Mouse (Mus musculus) heart, adult 2 months (tissue): ENCODE results near the gene Ccdc58. TPM values are rescaled to one million over a fixed set of nuclear protein-coding genes. Genes with fewer than 3 reads are reported as not detected.
"Not testable (repeated sequence)": the region's sequence is repeated elsewhere in the genome, so short reads cannot be mapped to it uniquely, and the experiment has no call there.

Experiments used
- DNase-seq, 2 experiments: peaks; one replicate each; pipeline ENCODE4 v3.0.0; 2021
- H3K27ac ChIP-seq: fragments of 200-600 bp; 2 replicates; pipeline ENCODE4 v1.8.1; 2022
- H3K27me3 ChIP-seq: fragments of 200-500 bp; 2 replicates; pipeline ENCODE4 v1.6.1; 2012; ENCODE audit warnings: mild to moderate bottlenecking, low read length, inconsistent platforms, mixed read lengths; ENCODE audit not compliant: control insufficient read depth, insufficient read depth
- H3K36me3 ChIP-seq: fragments of 200-500 bp; 2 replicates; pipeline ENCODE4 v1.6.1; 2012; ENCODE audit warnings: low read length, inconsistent platforms; ENCODE audit not compliant: control insufficient read depth, insufficient read depth
- H3K4me1 ChIP-seq: fragments of 200-500 bp; 2 replicates; pipeline ENCODE4 v1.6.1; 2011; ENCODE audit warnings: low read length; ENCODE audit not compliant: control insufficient read depth, insufficient read depth
- H3K4me3 ChIP-seq: fragments of 200-600 bp; 2 replicates; pipeline ENCODE4 v1.8.1; 2022
- H3K79me2 ChIP-seq: fragments of 200-500 bp; replicated peaks from 2 replicates; pipeline ENCODE4 v1.6.1; 2012; ENCODE audit warnings: mild to moderate bottlenecking, inconsistent platforms, low read length, moderate library complexity, mixed read lengths; ENCODE audit not compliant: control insufficient read depth, insufficient read depth
- H3K9ac ChIP-seq: fragments of 200-500 bp; 2 replicates; pipeline ENCODE4 v1.6.1; 2012; ENCODE audit warnings: low read depth, mild to moderate bottlenecking, control low read depth, inconsistent platforms, low read length, mixed read lengths
- CTCF ChIP-seq: fragments of 200-600 bp; IDR thresholded peaks from 2 replicates; pipeline ENCODE4 v1.8.1; 2022; ENCODE audit warnings: antibody characterized with exemption, mild to moderate bottlenecking, moderate library complexity
- EP300 ChIP-seq: fragments of 200-500 bp; IDR thresholded peaks from 2 replicates; pipeline ENCODE4 v1.6.1; 2011; ENCODE audit warnings: low read depth, low read length, control low read depth; ENCODE audit not compliant: insufficient read depth
- POLR2A ChIP-seq: fragments of 200-500 bp; IDR thresholded peaks from 2 replicates; pipeline ENCODE4 v1.6.1; 2011; ENCODE audit warnings: mild to moderate bottlenecking, low read depth, low read length, control low read depth; ENCODE audit not compliant: insufficient read depth
- WGBS: fragments of 180-500 bp; shearing (Covaris S2); methylation state at CpG from one replicate; pipeline ENCODE4 v1.1.7; 2018; 5-methylcytosine and 5-hydroxymethylcytosine counted together
- intact Hi-C: fragments of 180-260 bp; cut with DNase I; formaldehyde crosslinking; loops from one replicate; pipeline ENCODE4 v1.15.1; 2025
- polyA plus RNA-seq: library from polyadenylated mRNA; depleted of rRNA; stranded (reverse); fragments of >200 nt; gene quantifications from 2 replicates; pipeline ENCODE4 v1.2.3, GENCODE M21; 2012
- total RNA-seq, 2 experiments: library from RNA; stranded (reverse); gene quantifications; 2 replicates each; pipeline ENCODE4 v1.2.3; 2021

Gene Ccdc58
- total and polyA plus RNA-seq, 3 experiments, result 14.0 to 33.3 (median 31.1) TPM

DNA sequence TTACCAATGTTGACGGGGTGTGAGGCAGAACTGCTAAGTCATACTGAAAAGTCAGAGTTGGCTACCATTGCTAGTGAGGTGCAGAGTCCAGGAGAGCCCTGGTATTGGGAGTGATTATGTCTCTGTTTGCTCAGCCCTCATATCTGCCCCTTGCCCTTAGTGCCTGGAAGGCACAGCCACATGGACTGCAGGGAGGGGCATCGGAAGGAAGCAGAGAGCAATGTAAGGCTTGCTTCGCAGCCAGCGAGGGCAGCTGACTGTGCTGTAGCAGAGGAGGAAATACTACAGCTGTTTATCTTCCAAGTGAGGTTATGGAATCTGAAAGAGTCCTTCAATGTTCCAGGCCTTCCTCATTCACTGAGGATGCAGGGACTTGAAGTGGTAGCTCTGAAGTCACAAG, 16.4 kb downstream of the Ccdc58 start:
- Histone ChIP-seq H3K4me3 (no peak overlapping the region), H3K27me3 (no peaks in the 10 kb centered on the region), H3K27ac (no peak overlapping the region), H3K79me2 (no peaks in the 10 kb centered on the region), H3K9ac (no peak overlapping the region), H3K4me1 (peaks cover 2% of the 10 kb centered on the region), H3K36me3 (no peaks in the 10 kb centered on the region)
- intact Hi-C loops, result no loop called here
- TF ChIP-seq EP300 (no peak), POLR2A (no peak), CTCF (no peak)
- DNase-seq, result no peak
- 44% methylated on average over 4 of the region's 4 CpGs for WGBS

DNA sequence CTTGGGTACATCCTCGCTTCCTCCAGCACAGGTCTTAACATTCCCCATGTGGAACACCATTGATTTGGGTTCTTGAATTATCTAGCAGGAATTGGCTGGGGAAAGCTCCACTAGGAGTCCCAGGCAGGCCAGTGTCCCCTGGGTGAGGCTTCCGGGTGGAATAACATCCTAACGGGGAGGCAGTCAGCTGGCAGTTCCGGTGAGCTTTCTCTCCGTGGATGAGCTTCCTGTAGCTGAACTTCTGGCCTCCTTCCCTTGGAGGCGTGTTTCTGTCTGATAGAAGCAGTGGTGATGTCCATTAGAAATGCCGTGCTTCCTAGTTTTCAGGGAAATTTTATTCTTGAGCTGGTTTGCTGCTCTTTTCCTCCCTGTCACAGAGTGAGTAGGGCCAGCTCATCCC, 17.6 kb downstream of the Ccdc58 start:
- 57% methylated on average over 7 of the region's 7 CpGs for WGBS
- no peaks in the 10 kb centered on the region for H3K36me3 ChIP-seq

DNA sequence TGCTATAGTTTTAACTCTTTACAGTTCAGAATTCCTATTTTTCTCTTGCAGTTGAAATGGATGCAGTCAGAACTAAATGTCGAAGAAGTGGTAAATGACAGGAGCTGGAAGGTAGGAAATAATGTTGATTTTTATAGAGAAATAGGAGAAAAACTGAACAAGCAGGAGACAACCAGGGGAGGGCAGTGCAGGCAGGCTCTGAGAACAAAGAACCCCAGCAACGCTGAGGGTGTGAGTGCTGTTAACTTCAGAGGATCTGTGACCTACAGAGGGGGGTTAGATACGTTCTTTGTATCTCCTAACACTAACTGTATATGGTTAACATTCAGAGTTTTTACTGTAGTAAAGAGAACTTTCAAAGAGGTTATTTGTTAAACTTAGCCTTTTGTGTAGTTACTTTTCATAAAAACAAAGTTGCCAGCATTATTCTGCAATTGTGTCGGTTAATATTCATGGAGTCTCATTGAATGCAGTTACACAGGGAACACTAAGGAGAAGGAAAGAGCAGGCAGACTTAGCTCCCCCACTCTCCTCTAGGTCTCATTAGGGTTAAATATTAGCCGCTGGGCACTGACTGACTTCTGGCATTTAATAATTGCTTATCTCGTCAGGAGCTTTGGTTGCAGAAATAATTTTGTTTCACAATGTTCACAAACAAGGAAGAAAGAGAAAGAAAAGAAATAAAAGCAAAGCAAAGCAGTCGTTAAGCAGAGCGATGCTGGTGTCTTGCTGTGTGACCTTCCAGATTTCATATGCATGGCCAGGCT, 18.5 kb downstream of the Ccdc58 start:
- H3K4me1 ChIP-seq, result peaks cover 2% of the 10 kb centered on the region

More for the DNA sequence above, 17.6 kb downstream of the Ccdc58 start:
- no peak for TF ChIP-seq CTCF
- TF ChIP-seq POLR2A, result no peak
- TF ChIP-seq EP300, result no peak
- H3K79me2 ChIP-seq, result no peaks in the 10 kb centered on the region
- no peak overlapping the region for H3K27ac ChIP-seq
- H3K4me3 ChIP-seq, result no peak overlapping the region
- peaks cover 2% of the 10 kb centered on the region for H3K4me1 ChIP-seq
- H3K27me3 ChIP-seq, result no peaks in the 10 kb centered on the region
- no peak for DNase-seq
- intact Hi-C loops, result no loop called here
- H3K9ac ChIP-seq, result no peak overlapping the region

DNA sequence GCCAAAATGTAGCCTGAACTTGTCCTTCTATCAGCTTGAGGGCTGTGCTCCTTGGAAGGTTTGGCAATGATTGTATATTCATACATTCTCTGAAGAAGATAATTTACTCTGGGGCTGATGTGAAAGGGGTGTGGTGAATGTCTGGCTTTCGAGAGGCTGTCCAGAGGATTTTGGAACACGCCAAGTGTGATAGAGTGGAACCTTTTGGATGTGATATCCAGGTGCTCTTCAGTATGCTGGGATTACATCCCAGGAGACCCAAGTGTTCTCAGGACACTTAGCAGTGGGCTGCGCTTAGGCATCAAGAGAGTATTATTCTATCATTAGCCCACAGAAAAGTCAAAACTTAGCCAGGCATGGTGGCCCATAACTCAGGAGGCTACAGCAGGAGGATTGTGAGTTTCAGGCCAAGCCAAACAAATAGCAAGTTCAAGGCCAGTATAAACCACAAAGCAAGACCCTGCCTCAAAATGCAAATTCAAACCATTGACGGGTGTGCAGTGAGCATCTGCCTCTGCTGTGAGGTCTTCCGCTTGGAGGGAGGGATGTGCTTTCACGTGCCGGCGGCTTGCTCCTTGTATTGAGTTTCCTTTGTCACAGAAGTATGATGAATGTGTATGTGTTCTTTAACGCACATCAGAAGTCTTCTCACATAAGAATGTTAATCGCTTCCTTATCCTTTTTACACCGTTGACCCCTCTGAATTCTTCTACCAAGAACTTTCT, 19.5 kb downstream of the Ccdc58 start:
- Histone ChIP-seq H3K79me2 (no peaks in the 10 kb centered on the region), H3K27ac (no peak overlapping the region), H3K27me3 (no peaks in the 10 kb centered on the region), H3K9ac (no peak overlapping the region), H3K36me3 (no peaks in the 10 kb centered on the region), H3K4me1 (peaks cover 2% of the 10 kb centered on the region), H3K4me3 (no peak overlapping the region)
- WGBS, result 90% methylated on average over 11 of the region's 11 CpGs
- TF ChIP-seq POLR2A (no peak), CTCF (no peak), EP300 (no peak)
- intact Hi-C loops, result no loop called here
- no peak for DNase-seq

More for the DNA sequence above, 18.5 kb downstream of the Ccdc58 start:
- Histone ChIP-seq H3K4me3 (no peak overlapping the region), H3K36me3 (no peaks in the 10 kb centered on the region), H3K27ac (no peak overlapping the region), H3K79me2 (no peaks in the 10 kb centered on the region), H3K9ac (no peak overlapping the region), H3K27me3 (no peaks in the 10 kb centered on the region)
- 82% methylated on average over 8 of the region's 8 CpGs for WGBS
- no peak for DNase-seq
- intact Hi-C loops, result no loop called here
- TF ChIP-seq POLR2A (no peak), CTCF (0 out of 2 replicates have a peak, but pooled peaks have one; percentile 3)

DNA sequence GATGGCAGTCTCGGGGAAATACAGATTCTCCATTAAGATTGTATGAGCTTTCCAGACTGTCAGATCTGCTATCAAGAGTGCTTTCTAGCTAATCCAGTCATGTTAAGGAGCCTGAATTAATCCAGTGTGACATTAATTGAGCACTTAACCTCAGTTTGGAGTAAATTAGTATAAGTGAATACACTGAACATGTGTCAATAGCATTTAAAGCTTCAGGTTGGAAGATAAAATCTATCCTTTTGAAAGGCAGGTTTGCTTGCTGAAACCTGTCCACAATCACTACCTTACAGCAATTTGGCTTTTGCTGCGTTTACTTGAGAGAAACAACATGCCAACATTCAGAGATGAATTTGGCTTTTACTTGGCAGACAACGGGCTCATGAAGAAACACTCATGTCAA, 22.6 kb downstream of the Ccdc58 start:
- H3K4me1 ChIP-seq, result no peaks in the 10 kb centered on the region
- H3K27ac ChIP-seq, result no peak overlapping the region
- TF ChIP-seq CTCF (no peak), POLR2A (no peak), EP300 (no peak)
- no peaks in the 10 kb centered on the region for H3K79me2 ChIP-seq
- H3K27me3 ChIP-seq, result no peaks in the 10 kb centered on the region
- H3K9ac ChIP-seq, result no peak overlapping the region
- no peak for DNase-seq
- intact Hi-C loops, result no loop called here
- H3K36me3 ChIP-seq, result no peaks in the 10 kb centered on the region
- 89% methylated on average over 3 of the region's 3 CpGs for WGBS
- H3K4me3 ChIP-seq, result no peak overlapping the region

DNA sequence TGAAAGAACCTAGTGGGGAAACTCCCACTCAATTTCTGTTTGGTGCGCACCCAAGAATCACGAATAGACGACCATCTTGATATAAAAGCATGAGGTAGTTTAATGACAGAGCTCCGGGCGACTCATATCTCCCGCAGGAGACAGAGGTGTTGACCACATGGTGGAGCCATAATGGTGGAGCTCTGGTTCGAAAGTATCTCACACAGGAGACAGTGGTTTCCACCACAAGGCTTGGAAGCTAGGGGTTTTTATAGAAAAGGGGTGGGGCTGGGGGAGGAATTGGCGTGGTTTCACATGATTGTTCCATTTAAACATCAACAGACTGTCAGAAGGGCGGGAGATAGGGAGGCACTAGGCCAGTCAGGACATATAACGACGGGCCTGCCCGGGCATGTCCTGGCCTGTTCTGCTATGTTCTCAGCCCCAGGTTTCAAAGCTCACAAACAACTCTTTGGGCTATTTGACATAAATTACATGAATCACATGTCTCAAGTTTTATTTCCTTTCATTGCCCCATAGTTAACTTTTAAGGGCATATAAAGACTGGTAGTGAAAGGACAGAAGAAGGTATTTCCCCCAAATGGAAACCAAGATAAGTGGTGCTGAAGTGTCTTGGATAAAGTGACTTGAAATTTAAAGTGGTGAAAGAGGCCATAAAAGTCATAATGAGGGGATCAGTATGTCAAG, 26.5 kb downstream of the Ccdc58 start:
- H3K27me3 ChIP-seq, H3K4me3 ChIP-seq, H3K36me3 ChIP-seq, DNase-seq, H3K79me2 ChIP-seq, H3K4me1 ChIP-seq, H3K9ac ChIP-seq, H3K27ac ChIP-seq, intact Hi-C loops: not testable (repeated sequence)
- WGBS, result 81% methylated on average over 12 of the region's 12 CpGs
